9 mouse cellular contexts compared by ENCODE assay signal in genomic region chr4:33188164-33188563, GRCm38 (mm10). TPM values are rescaled to one million over a fixed set of nuclear protein-coding genes. Genes with fewer than 3 reads are reported as not detected.
DNase-seq lines count a peak whose midpoint lies in the region; ATAC-seq lines count a peak whose summit lies in the region.
"Had no signal": no experiment of that assay in that cellular context is flagged by ENCODE, and none has a peak within 500 bp of the region (broad histone marks: within the 10 kb centered on the region; RNA-seq: fewer than 3 reads in every experiment).

No protein-coding gene starts in this region.

- WGBS in liver, embryonic 11.5 days: 29% methylated on average over 9 of the region's 9 CpGs
- WGBS in heart, embryonic 12.5 days: 18% methylated on average over 9 of the region's 9 CpGs
- WGBS in kidney, embryonic 14.5 days: 17% methylated on average over 9 of the region's 9 CpGs

- no peaks in the 10 kb centered on the region for H3K9me3 ChIP-seq in liver, embryonic 11.5 days (ENCODE audit: control insufficient read depth, low read length)
- no peaks in the 10 kb centered on the region for H3K9me3 ChIP-seq in heart, embryonic 12.5 days (replicated peaks)
- H3K9me3 ChIP-seq in kidney, embryonic 14.5 days (ENCODE audit: control insufficient read depth, low read length): no peaks in the 10 kb centered on the region

- H3K4me1 ChIP-seq in liver, embryonic 11.5 days (replicated peaks; ENCODE audit: control insufficient read depth, insufficient read depth, low read length): 0 out of 2 replicates have a peak, but pooled peaks cover 2% of the 10 kb centered on the region
- 0 out of 2 replicates have a peak, but pooled peaks cover 6% of the 10 kb centered on the region for H3K4me1 ChIP-seq in heart, embryonic 12.5 days (replicated peaks)
- no peaks in the 10 kb centered on the region for H3K4me1 ChIP-seq in kidney, embryonic 14.5 days (ENCODE audit: control insufficient read depth, insufficient read depth, low read length)

- no peak overlapping the region for H3K9ac ChIP-seq in liver, embryonic 11.5 days (ENCODE audit: low read depth, low read length)
- no peak overlapping the region for H3K9ac ChIP-seq in heart, embryonic 12.5 days
- H3K9ac ChIP-seq in kidney, embryonic 14.5 days (ENCODE audit: low read depth, low read length): no peak overlapping the region

- no peak overlapping the region; the same call in 1 of the 2 replicates for H3K4me3 ChIP-seq in liver, embryonic 11.5 days (ENCODE audit: low read depth, low read length)
- H3K4me3 ChIP-seq in heart, embryonic 12.5 days: peak overlapping the region; percentile 82; the same call in 1 of the 2 replicates
- peak overlapping the region; percentile 62; the same call in 1 of the 2 replicates for H3K4me3 ChIP-seq in kidney, embryonic 14.5 days (ENCODE audit: low read length)

- peaks cover 20% of the 10 kb centered on the region for H3K27me3 ChIP-seq in liver, embryonic 11.5 days (replicated peaks; ENCODE audit: control insufficient read depth, insufficient read depth, low read length)
- H3K27me3 ChIP-seq in heart, embryonic 12.5 days (replicated peaks): no peaks in the 10 kb centered on the region
- H3K27me3 ChIP-seq in kidney, embryonic 14.5 days (ENCODE audit: control insufficient read depth, insufficient read depth, low read length): no peaks in the 10 kb centered on the region; the same call in 1 of the 2 replicates

- ATAC-seq in liver, embryonic 11.5 days (replicated peaks; ENCODE audit: low FRiP score): no peak
- ATAC-seq in heart, embryonic 12.5 days (ENCODE audit: insufficient number of reproducible peaks, low FRiP score): no peak
- no peak; the same call in 1 of the 2 replicates for ATAC-seq in kidney, embryonic 14.5 days (ENCODE audit: low FRiP score, low TSS enrichment)

- DNase-seq in liver, embryonic 11.5 days (ENCODE audit: low spot score): no peak
- DNase-seq in liver: no peak
- peak; percentile 60 to 67 for DNase-seq in cerebellum, postnatal 25 days
- DNase-seq in lung, postnatal 10 days: peak; percentile 49
- peak; percentile 32 for DNase-seq in retina, postnatal 7 days (ENCODE audit: low read depth, low spot score)
- no peak for DNase-seq in thymus, adult 18-20 months

- peak overlapping the region; percentile 93 for H3K4me2 ChIP-seq in liver, embryonic 11.5 days
- H3K4me2 ChIP-seq in heart, embryonic 12.5 days: peak overlapping the region; percentile 96
- H3K4me2 ChIP-seq in kidney, embryonic 14.5 days (replicated peaks; ENCODE audit: low read depth, low read length): peak overlapping the region; percentile 68

- H3K36me3 ChIP-seq in liver, embryonic 11.5 days (ENCODE audit: control insufficient read depth, insufficient read depth, low read length): no peaks in the 10 kb centered on the region
- 0 out of 2 replicates have a peak, but pooled peaks cover 4% of the 10 kb centered on the region for H3K36me3 ChIP-seq in heart, embryonic 12.5 days
- no peaks in the 10 kb centered on the region for H3K36me3 ChIP-seq in kidney, embryonic 14.5 days (ENCODE audit: control insufficient read depth, insufficient read depth, low read length)

- H3K27ac ChIP-seq in liver, embryonic 11.5 days (ENCODE audit: low read depth, low read length): no peak overlapping the region
- H3K27ac ChIP-seq in heart, embryonic 12.5 days (ENCODE audit: poor library complexity, severe bottlenecking): no peak overlapping the region
- H3K27ac ChIP-seq in kidney, embryonic 14.5 days (ENCODE audit: low read depth, low read length): no peak overlapping the region

RNA-seq across cellular contexts. Expression of gene Pm20d2, which starts 1.4 kb away (rescaled TPM):
- polyA plus RNA-seq in liver, embryonic 11.5 days (2014; fragmentation: Nextera tagmentation; extraction: Ambion mirVana): 0.26 and 0.70 TPM in 2 replicates
- polyA plus RNA-seq in heart, embryonic 12.5 days (2016; fragmentation: Nextera tagmentation; extraction: Ambion mirVana): 1.8 and 2.0 TPM in 2 replicates
- polyA plus RNA-seq in kidney, embryonic 14.5 days (2014; fragmentation: Nextera tagmentation; extraction: Ambion mirVana): 0.70 and 1.1 TPM in 2 replicates

RNA-seq across cellular contexts. Expression of gene Srsf12, which starts 20.6 kb away (rescaled TPM):
- polyA plus RNA-seq in liver, embryonic 11.5 days (2014; fragmentation: Nextera tagmentation; extraction: Ambion mirVana): 0.73 and 1.6 TPM in 2 replicates
- polyA plus RNA-seq in heart, embryonic 12.5 days (2016; fragmentation: Nextera tagmentation; extraction: Ambion mirVana): 2.2 and 3.3 TPM in 2 replicates
- 4.1 and 5.1 TPM in 2 replicates for polyA plus RNA-seq in kidney, embryonic 14.5 days (2014; fragmentation: Nextera tagmentation; extraction: Ambion mirVana)

RNA-seq across cellular contexts. Expression of gene Gabrr1, which starts 55.8 kb away (rescaled TPM):
- polyA plus RNA-seq in liver, embryonic 11.5 days (2014; fragmentation: Nextera tagmentation; extraction: Ambion mirVana): not detected in 2 replicates
- 0.10 and 0.11 TPM in 2 replicates for polyA plus RNA-seq in heart, embryonic 12.5 days (2016; fragmentation: Nextera tagmentation; extraction: Ambion mirVana)
- not detected in 2 replicates for polyA plus RNA-seq in kidney, embryonic 14.5 days (2014; fragmentation: Nextera tagmentation; extraction: Ambion mirVana)
- polyA plus RNA-seq: Patski had no signal

Comparison
In these comparisons a context has a peak if more than half of its experiments do, and no peak if none do; other contexts are left out.
1. DNase-seq: peak in cerebellum, postnatal 25 days (2 of 2), lung, postnatal 10 days (single experiment) and retina, postnatal 7 days (single experiment); none in liver, embryonic 11.5 days (single experiment), liver (single experiment) and thymus, adult 18-20 months (0 of 2).
2. Peak in every context shown above with its lines, with median percentiles within 50 percentile points of each other: H3K4me2 ChIP-seq.